Mouse (Mus musculus): ENCODE measurements around the gene Csdc2.
"Not testable (repeated sequence)": the region's sequence is repeated elsewhere in the genome, so short reads cannot be mapped to it uniquely, and the experiment has no call there.

Csdc2 gene

GRCm38 (mm10) chr15:81956457-81956856 is 19.9 kb downstream of the Csdc2 start:
- H3K27me3 ChIP-seq (ENCODE audit: control insufficient read depth, insufficient read depth, low read length, poor library complexity, severe bottlenecking), result no peaks in the 10 kb centered on the region
- peak; percentile 73 for DNase-seq (ENCODE audit: low read depth, low spot score)
- H3K36me3 ChIP-seq (ENCODE audit: control insufficient read depth, insufficient read depth, low read length, poor library complexity, severe bottlenecking), result no peaks in the 10 kb centered on the region

GRCm38 (mm10) chr15:81957598-81957997 is 21.0 kb downstream of the Csdc2 start:
- DNase-seq (ENCODE audit: low read depth, low spot score), result no peak
- Histone ChIP-seq H3K27me3 (ENCODE audit: control insufficient read depth, insufficient read depth, low read length, poor library complexity, severe bottlenecking) (no peaks in the 10 kb centered on the region), H3K36me3 (ENCODE audit: control insufficient read depth, insufficient read depth, low read length, poor library complexity, severe bottlenecking) (no peaks in the 10 kb centered on the region)

- H3K36me3 ChIP-seq (ENCODE audit: control insufficient read depth, insufficient read depth, low read length, poor library complexity, severe bottlenecking), result no peaks in the 10 kb centered on the region
Observed at GRCm38 (mm10) chr15:81958906-81959305, 22.3 kb downstream of the Csdc2 start.

GRCm38 (mm10) chr15:81960171-81961077 is 23.9 kb downstream of the Csdc2 start, which contains the start of gene Pmm1:
Pmm1 (minus strand) TSS chr15:81960930.
- H3K27me3 ChIP-seq (ENCODE audit: control insufficient read depth, insufficient read depth, low read length, poor library complexity, severe bottlenecking), result no peaks in the 10 kb centered on the region
- DNase-seq (ENCODE audit: low read depth, low spot score), result peak; percentile 99
- H3K36me3 ChIP-seq (ENCODE audit: control insufficient read depth, insufficient read depth, low read length, poor library complexity, severe bottlenecking), result no peaks in the 10 kb centered on the region

More at GRCm38 (mm10) chr15:81958906-81959305, 22.3 kb downstream of the Csdc2 start:
- DNase-seq (ENCODE audit: low read depth, low spot score), result no peak
- no peaks in the 10 kb centered on the region for H3K27me3 ChIP-seq (ENCODE audit: control insufficient read depth, insufficient read depth, low read length, poor library complexity, severe bottlenecking)

GRCm38 (mm10) chr15:81961078-81961451 is 24.5 kb downstream of the Csdc2 start:
- DNase-seq (ENCODE audit: low read depth, low spot score), result no peak
- Histone ChIP-seq H3K27me3 (ENCODE audit: control insufficient read depth, insufficient read depth, low read length, poor library complexity, severe bottlenecking) (no peaks in the 10 kb centered on the region), H3K36me3 (ENCODE audit: control insufficient read depth, insufficient read depth, low read length, poor library complexity, severe bottlenecking) (no peaks in the 10 kb centered on the region)

- H3K27me3 ChIP-seq (ENCODE audit: control insufficient read depth, insufficient read depth, low read length, poor library complexity, severe bottlenecking), result no peaks in the 10 kb centered on the region
- H3K36me3 ChIP-seq (ENCODE audit: control insufficient read depth, insufficient read depth, low read length, poor library complexity, severe bottlenecking), result no peaks in the 10 kb centered on the region
- no peak for DNase-seq (ENCODE audit: low read depth, low spot score)
Observed at GRCm38 (mm10) chr15:81964262-81964661, 27.7 kb downstream of the Csdc2 start.

GRCm38 (mm10) chr15:81964980-81965545 is 28.5 kb downstream of the Csdc2 start:
- Histone ChIP-seq H3K36me3 (ENCODE audit: control insufficient read depth, insufficient read depth, low read length, poor library complexity, severe bottlenecking) (no peaks in the 10 kb centered on the region), H3K27me3 (ENCODE audit: control insufficient read depth, insufficient read depth, low read length, poor library complexity, severe bottlenecking) (no peaks in the 10 kb centered on the region)
- DNase-seq (ENCODE audit: low read depth, low spot score), result no peak

GRCm38 (mm10) chr15:81966062-81966829 is 29.7 kb downstream of the Csdc2 start:
- DNase-seq (ENCODE audit: low read depth, low spot score), result no peak
- Histone ChIP-seq H3K27me3 (ENCODE audit: control insufficient read depth, insufficient read depth, low read length, poor library complexity, severe bottlenecking) (no peaks in the 10 kb centered on the region), H3K36me3 (ENCODE audit: control insufficient read depth, insufficient read depth, low read length, poor library complexity, severe bottlenecking) (no peaks in the 10 kb centered on the region)

GRCm38 (mm10) chr15:81967821-81968220 is 31.3 kb downstream of the Csdc2 start:
- no peaks in the 10 kb centered on the region for H3K27me3 ChIP-seq (ENCODE audit: control insufficient read depth, insufficient read depth, low read length, poor library complexity, severe bottlenecking)
- no peaks in the 10 kb centered on the region for H3K36me3 ChIP-seq (ENCODE audit: control insufficient read depth, insufficient read depth, low read length, poor library complexity, severe bottlenecking)
- no peak for DNase-seq (ENCODE audit: low read depth, low spot score)

GRCm38 (mm10) chr15:81968447-81968846 is 31.9 kb downstream of the Csdc2 start:
- no peak for DNase-seq (ENCODE audit: low read depth, low spot score)
- H3K27me3 ChIP-seq (ENCODE audit: control insufficient read depth, insufficient read depth, low read length, poor library complexity, severe bottlenecking), result no peaks in the 10 kb centered on the region

GRCm38 (mm10) chr15:81969173-81969572 is 32.6 kb downstream of the Csdc2 start:
- H3K36me3 ChIP-seq (ENCODE audit: control insufficient read depth, insufficient read depth, low read length, poor library complexity, severe bottlenecking), result no peaks in the 10 kb centered on the region
- H3K27me3 ChIP-seq (ENCODE audit: control insufficient read depth, insufficient read depth, low read length, poor library complexity, severe bottlenecking), result no peaks in the 10 kb centered on the region
- no peak for DNase-seq (ENCODE audit: low read depth, low spot score)

More at GRCm38 (mm10) chr15:81968447-81968846, 31.9 kb downstream of the Csdc2 start:
- H3K36me3 ChIP-seq (ENCODE audit: control insufficient read depth, insufficient read depth, low read length, poor library complexity, severe bottlenecking), result no peaks in the 10 kb centered on the region

- not testable (repeated sequence) for H3K36me3 ChIP-seq (ENCODE audit: control insufficient read depth, insufficient read depth, low read length, poor library complexity, severe bottlenecking); H3K27me3 ChIP-seq (ENCODE audit: control insufficient read depth, insufficient read depth, low read length, poor library complexity, severe bottlenecking); DNase-seq (ENCODE audit: low read depth, low spot score)
Observed at GRCm38 (mm10) chr15:81969635-81970034, 33.1 kb downstream of the Csdc2 start.

GRCm38 (mm10) chr15:81970498-81970897 is 33.9 kb downstream of the Csdc2 start:
- not testable (repeated sequence) for H3K36me3 ChIP-seq (ENCODE audit: control insufficient read depth, insufficient read depth, low read length, poor library complexity, severe bottlenecking); DNase-seq (ENCODE audit: low read depth, low spot score); H3K27me3 ChIP-seq (ENCODE audit: control insufficient read depth, insufficient read depth, low read length, poor library complexity, severe bottlenecking)

- not testable (repeated sequence) for DNase-seq (ENCODE audit: low read depth, low spot score); H3K36me3 ChIP-seq (ENCODE audit: control insufficient read depth, insufficient read depth, low read length, poor library complexity, severe bottlenecking); H3K27me3 ChIP-seq (ENCODE audit: control insufficient read depth, insufficient read depth, low read length, poor library complexity, severe bottlenecking)
Observed at GRCm38 (mm10) chr15:81975156-81975555, 38.6 kb downstream of the Csdc2 start.

GRCm38 (mm10) chr15:81980321-81980720 is 43.8 kb downstream of the Csdc2 start, which contains the start of gene 1700029P11Rik:
1700029P11Rik (plus strand) TSS chr15:81980540.
- H3K36me3 ChIP-seq (ENCODE audit: control insufficient read depth, insufficient read depth, low read length, poor library complexity, severe bottlenecking), result no peaks in the 10 kb centered on the region
- H3K27me3 ChIP-seq (ENCODE audit: control insufficient read depth, insufficient read depth, low read length, poor library complexity, severe bottlenecking), result no peaks in the 10 kb centered on the region
- DNase-seq (ENCODE audit: low read depth, low spot score), result no peak

Data from splenic B cell, adult 2 months (primary cell).